Mouse (Mus musculus) thymus, adult 2 months (tissue): ENCODE data around the gene Rangap1. TPM values are rescaled to one million over a fixed set of nuclear protein-coding genes. Genes with fewer than 3 reads are reported as not detected.

Experiments used
- DNase-seq: peaks from one replicate; pipeline ENCODE4 v3.0.0; 2021
- H3K27ac ChIP-seq: fragments of 200-500 bp; 2 replicates; pipeline ENCODE4 v1.5.1; 2012; ENCODE audit warnings: low read length, control low read depth; ENCODE audit not compliant: control insufficient read depth, insufficient read depth
- H3K27me3 ChIP-seq: fragments of 200-500 bp; 2 replicates; pipeline ENCODE4 v1.6.1; 2012; ENCODE audit warnings: mild to moderate bottlenecking, low read length, moderate library complexity, mixed read lengths; ENCODE audit not compliant: control insufficient read depth, insufficient read depth
- H3K36me3 ChIP-seq: fragments of 200-500 bp; 2 replicates; pipeline ENCODE4 v1.6.1; 2012; ENCODE audit warnings: mild to moderate bottlenecking, low read length, moderate library complexity; ENCODE audit not compliant: control insufficient read depth, insufficient read depth
- H3K4me1 ChIP-seq: fragments of 200-500 bp; replicated peaks from 2 replicates; pipeline ENCODE4 v1.6.1; 2012; ENCODE audit warnings: low read length; ENCODE audit not compliant: control insufficient read depth, insufficient read depth
- H3K4me3 ChIP-seq: fragments of 200-500 bp; 2 replicates; pipeline ENCODE4 v1.5.1; 2012; ENCODE audit warnings: mild to moderate bottlenecking, low read length, control low read depth, moderate library complexity; ENCODE audit not compliant: control insufficient read depth, insufficient read depth
- CTCF ChIP-seq: fragments of 200-500 bp; IDR thresholded peaks from 2 replicates; pipeline ENCODE4 v1.5.1; 2012; ENCODE audit warnings: mild to moderate bottlenecking, control low read depth, low read length, moderate library complexity, borderline replicate concordance; ENCODE audit not compliant: control insufficient read depth, poor library complexity, insufficient read depth; ENCODE audit errors: extremely low read depth
- POLR2A ChIP-seq: fragments of 200-500 bp; IDR thresholded peaks from 2 replicates; pipeline ENCODE4 v1.6.1; 2012; ENCODE audit warnings: mild to moderate bottlenecking, low read length, control low read depth, moderate library complexity; ENCODE audit not compliant: control insufficient read depth, poor library complexity, insufficient read depth; ENCODE audit errors: extremely low read depth
- WGBS: fragments of 180-500 bp; shearing (Covaris S2); methylation state at CpG from one replicate; pipeline ENCODE4 v1.1.7; 2018; 5-methylcytosine and 5-hydroxymethylcytosine counted together
- polyA plus RNA-seq: library from polyadenylated mRNA; depleted of rRNA; stranded (reverse); fragments of >200 nt; gene quantifications from 2 replicates; pipeline ENCODE4 v1.2.3, GENCODE M21; 2012

The Rangap1 gene
- polyA plus RNA-seq, 1 experiment: 73.9 TPM

DNA sequence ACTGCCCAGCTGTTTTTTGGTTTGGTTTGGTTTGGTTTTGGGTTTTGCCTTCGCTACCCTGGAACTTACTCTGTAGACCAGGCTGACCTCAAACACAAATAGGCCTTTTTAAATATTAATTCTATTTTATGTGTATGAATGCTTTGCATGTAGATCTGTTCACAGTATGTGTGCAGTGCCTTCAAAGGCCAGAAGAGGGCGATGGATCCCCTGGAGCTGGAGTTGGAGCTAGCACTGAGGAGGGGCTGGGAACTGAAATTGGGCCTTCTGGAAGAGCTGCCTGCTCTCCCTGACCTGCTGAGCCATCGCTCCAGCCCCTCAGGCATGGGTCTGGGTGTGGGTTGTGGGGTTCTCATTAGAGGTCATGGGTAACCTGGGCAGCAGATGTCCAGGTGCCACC, 16.6 kb upstream of the Rangap1 start:
- Histone ChIP-seq H3K4me1 (no peaks in the 10 kb centered on the region), H3K4me3 (no peak overlapping the region), H3K27me3 (no peaks in the 10 kb centered on the region), H3K27ac (no peak overlapping the region), H3K36me3 (no peaks in the 10 kb centered on the region)
- DNase-seq: no peak
- WGBS: 94% methylated on average over 3 of the region's 3 CpGs
- TF ChIP-seq POLR2A: no peak
- TF ChIP-seq CTCF: no peak

DNA sequence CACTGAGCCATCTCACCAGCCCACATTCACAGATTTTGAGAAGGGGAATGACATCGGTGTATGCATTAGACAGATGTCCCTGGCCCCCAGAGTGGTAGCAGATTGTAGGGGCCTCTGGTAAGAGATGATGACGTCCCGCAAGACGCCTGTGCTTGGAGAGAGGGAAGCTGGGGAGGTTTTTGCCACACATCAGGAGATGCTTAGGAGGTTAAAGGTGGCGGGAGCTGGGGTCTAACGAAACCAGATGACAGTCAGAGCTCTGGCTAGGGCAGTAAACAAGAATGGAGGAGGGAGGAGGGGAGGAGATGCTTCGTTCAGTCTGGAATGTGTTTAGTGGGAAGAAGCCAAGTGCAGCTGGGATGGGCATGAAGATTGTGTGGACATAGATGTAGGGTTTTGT, 16.1 kb upstream of the Rangap1 start:
- Histone ChIP-seq H3K27me3 (no peaks in the 10 kb centered on the region), H3K4me3 (no peak overlapping the region), H3K27ac (no peak overlapping the region), H3K4me1 (no peaks in the 10 kb centered on the region), H3K36me3 (no peaks in the 10 kb centered on the region)
- TF ChIP-seq CTCF: no peak
- TF ChIP-seq POLR2A: no peak
- no peak for DNase-seq
- 98% methylated on average over 7 of the region's 7 CpGs for WGBS

DNA sequence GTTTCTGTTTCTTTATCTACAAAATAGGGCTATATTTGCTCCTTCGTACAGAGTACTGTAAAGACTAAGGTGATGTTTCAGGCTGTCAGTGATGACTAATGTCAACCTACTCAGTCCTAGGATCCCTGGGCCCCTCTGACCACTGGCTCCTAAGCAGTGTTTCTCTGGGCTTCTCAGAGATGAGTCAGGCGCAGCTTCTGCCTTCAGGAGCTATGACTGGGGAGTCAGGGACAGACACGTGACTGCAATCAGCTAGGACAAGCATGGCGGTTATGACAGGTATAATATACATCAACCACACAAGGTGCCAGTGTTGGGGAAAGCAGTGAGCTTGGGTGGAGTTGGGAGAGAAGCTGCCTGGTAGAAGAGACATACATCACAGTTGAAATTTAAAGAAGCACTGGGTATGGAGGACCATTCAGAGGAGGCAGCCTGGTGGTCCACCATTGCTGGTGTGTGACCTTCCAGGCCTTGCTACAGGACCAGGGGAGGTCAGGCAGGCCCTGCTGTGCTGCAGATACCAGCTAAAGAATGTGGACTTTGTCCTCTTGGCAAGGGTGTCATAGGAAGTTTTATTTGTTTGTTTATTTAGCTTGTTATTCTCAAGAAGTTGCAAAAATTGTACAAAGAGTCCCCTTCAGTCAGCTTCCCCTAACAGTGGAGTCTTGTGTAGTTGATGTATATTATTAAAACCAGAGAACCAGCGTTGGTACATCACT, 15.2 kb upstream of the Rangap1 start:
- Histone ChIP-seq H3K4me1 (no peaks in the 10 kb centered on the region), H3K36me3 (no peaks in the 10 kb centered on the region), H3K4me3 (no peak overlapping the region), H3K27me3 (no peaks in the 10 kb centered on the region), H3K27ac (no peak overlapping the region)
- DNase-seq: no peak
- WGBS: 95% methylated on average over 5 of the region's 5 CpGs
- no peak for TF ChIP-seq CTCF
- TF ChIP-seq POLR2A: no peak

DNA sequence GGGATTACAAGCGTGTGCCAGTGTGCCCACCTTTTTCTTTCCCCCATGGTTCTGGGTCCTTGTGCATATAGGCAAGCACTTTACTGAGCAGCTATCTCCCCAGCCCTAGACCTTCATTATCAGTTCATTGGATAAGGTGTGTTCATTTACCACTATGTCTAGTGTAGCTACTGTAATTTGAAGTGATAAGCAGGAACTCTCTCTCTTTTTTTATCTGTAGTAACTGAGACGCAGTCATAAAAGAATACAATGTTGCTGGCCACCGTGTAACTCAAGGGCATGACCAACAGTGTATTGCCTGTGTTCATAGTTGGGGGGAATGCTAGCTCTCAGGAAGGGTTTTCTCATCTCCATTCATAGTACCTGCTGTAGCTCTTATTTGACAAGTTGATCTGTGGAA, 14.2 kb upstream of the Rangap1 start:
- H3K36me3 ChIP-seq: no peaks in the 10 kb centered on the region
- no peak overlapping the region for H3K27ac ChIP-seq
- H3K4me3 ChIP-seq: no peak overlapping the region
- DNase-seq: no peak
- H3K27me3 ChIP-seq: no peaks in the 10 kb centered on the region
- WGBS: 95% methylated on average over 3 of the region's 3 CpGs
- TF ChIP-seq CTCF: no peak
- H3K4me1 ChIP-seq: no peaks in the 10 kb centered on the region

DNA sequence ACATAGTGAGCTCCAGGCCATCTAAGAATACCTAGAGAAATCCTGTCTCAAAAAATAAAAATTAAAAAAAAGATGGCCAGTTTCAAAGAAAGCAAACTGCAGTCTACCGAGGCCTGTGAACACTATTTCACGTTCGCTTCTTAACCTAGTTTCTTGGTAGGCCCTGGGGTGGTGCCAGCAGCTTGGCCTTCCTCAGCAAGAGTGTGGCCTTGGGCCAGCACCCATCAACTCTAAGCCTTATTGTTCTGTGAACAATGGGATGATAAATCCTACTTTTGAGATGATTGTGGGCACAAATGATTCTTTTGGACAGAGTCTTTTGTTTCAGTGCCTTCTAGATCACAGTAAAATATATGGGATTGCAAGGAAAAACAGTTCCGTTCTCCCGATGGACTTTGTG, 13.4 kb upstream of the Rangap1 start:
- Histone ChIP-seq H3K27ac (no peak overlapping the region), H3K4me3 (no peak overlapping the region), H3K36me3 (no peaks in the 10 kb centered on the region), H3K4me1 (no peaks in the 10 kb centered on the region), H3K27me3 (no peaks in the 10 kb centered on the region)
- TF ChIP-seq CTCF: no peak
- TF ChIP-seq POLR2A: no peak
- WGBS: 95% methylated on average over 5 of the region's 5 CpGs
- no peak for DNase-seq

DNA sequence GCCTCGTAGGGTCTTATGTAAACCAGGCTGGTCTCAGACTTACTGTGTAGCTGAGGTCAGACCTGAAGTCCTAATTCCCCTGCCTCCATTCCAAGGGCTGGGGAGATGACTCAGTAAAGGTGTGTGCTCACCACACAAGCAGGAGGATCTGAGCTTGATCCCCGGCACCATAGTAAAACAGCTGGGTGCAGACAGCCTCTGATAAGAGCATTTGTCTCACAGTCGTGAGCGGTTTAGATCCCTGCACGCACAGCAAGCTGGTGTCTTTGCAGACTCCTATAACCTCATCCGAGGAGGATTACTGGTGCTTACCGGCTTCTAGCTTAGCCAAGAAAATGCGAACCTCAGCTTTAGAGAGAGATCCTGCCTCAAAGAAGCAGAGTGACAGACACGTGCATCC, 8.3 kb upstream of the Rangap1 start:
- no peak for DNase-seq
- Histone ChIP-seq H3K36me3 (no peaks in the 10 kb centered on the region), H3K27ac (no peak overlapping the region), H3K27me3 (no peaks in the 10 kb centered on the region), H3K4me1 (no peaks in the 10 kb centered on the region), H3K4me3 (no peak overlapping the region)
- 96% methylated on average over 9 of the region's 9 CpGs for WGBS
- no peak for TF ChIP-seq POLR2A
- no peak for TF ChIP-seq CTCF

DNA sequence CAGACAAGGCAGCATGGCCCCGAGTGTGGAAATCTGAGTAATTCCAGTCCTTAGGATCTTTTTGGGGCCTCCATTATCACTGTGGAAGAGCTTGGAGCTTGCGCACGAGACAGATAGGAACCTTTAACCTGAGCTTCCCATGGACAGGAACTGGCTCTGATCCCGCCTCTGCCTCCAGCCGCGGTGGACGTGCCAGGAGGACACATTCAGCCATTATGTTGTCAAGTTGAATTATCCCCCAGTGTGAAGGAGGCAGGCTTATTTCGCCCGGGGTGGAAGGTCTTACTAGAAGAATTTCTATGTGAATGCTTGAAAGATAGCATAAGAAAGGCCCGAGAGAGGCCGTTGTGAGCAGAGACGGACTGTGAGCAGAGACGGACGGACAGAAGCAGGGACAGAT, 4.4 kb upstream of the Rangap1 start:
- H3K27me3 ChIP-seq: no peaks in the 10 kb centered on the region
- no peak overlapping the region for H3K27ac ChIP-seq
- peaks cover 5% of the 10 kb centered on the region for H3K4me1 ChIP-seq
- no peak overlapping the region for H3K4me3 ChIP-seq
- WGBS: 88% methylated on average over 14 of the region's 14 CpGs
- TF ChIP-seq POLR2A (no peak), CTCF (no peak)
- no peak for DNase-seq
- H3K36me3 ChIP-seq: no peaks in the 10 kb centered on the region
